Mouse (Mus musculus): ENCODE results near the gene Mog.

The Mog gene

DNA sequence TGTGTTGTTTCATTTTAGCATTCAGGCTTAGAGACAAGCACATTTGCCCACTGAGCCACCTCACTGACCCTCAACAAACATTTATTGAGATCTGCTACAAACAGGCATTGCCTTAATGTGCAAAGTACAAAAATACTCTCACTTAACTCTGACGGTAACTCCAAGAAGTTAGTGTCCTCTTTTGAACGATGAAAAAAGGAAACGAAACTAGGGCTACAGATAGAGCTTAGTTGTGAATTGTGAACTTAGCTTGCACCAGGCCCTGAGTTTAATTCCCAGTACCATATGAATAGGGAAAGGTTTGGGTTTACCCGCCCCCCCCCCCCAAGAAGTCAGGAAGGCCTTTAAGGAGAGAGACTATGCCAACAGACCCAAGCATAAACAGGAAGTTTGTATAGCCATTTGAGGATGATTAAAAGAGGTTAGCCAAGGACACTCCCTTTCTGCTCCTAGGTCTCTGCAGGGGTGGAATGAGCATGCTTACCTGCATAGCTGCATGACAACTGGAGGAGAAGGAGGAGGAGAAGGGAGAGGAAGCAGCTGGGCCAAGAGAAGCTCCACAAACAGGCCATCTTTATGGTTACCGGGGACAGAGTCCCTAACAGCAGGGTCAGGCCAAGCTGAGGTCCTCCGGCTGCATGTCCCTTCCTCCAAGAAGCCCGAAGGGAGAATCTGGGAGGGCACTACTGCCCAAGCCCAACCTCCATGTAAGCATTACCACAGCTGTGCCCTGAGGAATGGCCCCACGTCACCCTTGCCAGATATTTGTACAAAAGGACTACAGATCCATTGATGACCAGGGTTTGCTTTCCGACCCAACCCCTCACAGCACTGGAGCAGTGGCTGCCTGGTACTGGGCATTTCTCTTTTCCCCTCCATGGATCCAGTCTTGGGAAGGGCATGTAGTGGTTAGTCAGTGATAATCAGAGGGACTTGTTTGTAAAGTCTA lies at the start of gene Mog:
Gene Mog (minus strand): TSS at position 771 of the 949 bp plus-strand sequence.
- no peak for DNase-seq (ENCODE audit: extremely low read depth, low read depth, low spot score)

DNA sequence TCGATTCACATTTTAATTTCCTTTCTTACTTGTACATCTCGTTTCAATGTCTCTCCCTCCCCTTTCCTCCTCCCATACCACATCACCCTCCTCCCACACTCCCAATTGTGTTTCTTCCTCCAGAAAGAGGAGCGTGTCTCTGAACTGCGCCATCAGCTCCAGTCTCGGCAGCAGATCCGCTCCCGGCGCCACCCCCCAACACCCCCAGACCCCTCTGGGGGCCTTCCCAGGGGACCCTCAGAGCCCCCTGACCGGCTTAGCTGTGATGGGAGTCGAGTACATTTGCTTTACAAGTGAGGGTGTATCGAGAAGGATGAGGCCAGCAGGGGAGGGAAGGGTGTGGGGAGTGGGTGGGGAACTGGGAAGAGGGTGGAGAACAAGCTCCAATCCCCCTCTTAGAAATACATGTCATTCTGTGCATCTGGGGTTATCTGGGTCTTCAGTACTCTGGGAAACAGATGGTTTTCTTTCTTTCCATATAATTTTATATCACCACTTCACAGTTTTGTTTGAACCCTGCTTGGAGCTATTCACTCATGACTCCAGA lies 49.6 kb upstream of the Mog start:
- no peak for DNase-seq (ENCODE audit: extremely low read depth, low read depth, low spot score)

DNA sequence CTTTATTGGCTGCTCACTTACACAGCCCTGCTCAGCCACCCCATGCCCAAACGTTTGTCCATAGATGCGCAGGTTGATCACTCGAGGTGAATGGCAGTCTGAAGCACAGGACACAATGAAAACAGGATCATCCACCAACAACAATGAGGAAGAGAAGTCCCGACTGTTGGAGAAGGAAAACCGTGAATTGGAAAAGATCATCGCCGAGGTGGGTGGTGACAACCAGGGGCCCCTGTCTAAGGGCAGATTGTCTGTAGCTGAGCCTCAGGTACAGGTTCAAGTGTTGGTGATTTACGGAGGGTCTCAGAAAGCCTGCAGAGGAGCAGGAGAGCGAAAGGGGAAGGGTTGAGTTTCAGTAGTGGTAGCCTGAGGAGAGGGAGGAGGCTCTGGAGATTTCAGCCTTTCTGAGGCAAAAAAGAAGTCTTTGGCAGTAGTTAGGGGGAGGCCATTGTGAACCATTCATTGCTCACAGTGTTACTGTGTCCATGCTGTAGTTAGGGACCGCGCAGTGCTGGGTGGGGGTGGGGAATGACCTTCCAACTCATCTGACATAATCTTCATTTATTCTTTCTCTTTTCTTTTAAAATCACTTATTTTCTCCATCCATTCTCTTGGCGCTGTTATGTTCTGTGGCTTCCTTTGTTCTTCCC lies 49.0 kb upstream of the Mog start:
- DNase-seq (ENCODE audit: extremely low read depth, low read depth, low spot score), result no peak

DNA sequence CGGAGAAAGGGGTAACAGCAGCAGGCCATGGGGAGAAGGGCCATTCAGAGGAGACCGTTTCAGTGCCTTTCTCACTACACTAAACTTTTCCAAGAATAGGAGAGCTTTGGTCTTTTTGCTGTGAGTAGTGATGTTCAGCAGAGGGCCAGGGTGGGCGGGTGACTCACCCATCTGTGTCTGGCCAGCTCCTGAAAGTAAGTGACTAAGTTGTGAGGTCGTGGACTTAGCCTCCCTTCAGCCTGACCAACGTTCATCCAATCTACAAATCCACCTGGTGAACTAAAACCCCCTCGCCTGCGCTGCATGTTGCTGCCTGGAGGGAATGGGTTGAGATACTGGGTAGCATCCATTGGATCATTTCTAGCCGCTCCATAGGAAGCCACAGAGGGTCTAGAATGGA lies 46.9 kb upstream of the Mog start:
- no peak for DNase-seq (ENCODE audit: extremely low read depth, low read depth, low spot score)

DNA sequence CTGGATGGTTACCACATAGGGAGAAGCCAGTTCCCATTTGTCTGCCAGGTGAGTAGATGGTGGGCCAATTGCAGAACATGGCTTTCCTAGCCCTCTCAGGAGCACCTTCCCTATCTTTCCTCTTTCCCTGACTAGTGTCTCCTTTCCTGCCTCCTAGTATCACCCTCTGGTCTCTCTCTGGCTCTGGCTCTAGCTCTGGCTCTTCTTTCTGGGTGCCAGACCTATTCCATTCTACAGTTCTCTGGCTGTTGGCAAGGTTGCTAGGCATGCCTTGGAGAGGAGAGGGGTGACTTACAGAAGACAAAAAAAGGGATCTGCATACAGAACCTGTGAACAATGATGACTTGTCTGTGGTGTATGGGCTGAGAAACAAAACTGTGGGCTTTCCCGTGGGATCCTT lies 44.7 kb upstream of the Mog start:
- no peak for DNase-seq (ENCODE audit: extremely low read depth, low read depth, low spot score)

DNA sequence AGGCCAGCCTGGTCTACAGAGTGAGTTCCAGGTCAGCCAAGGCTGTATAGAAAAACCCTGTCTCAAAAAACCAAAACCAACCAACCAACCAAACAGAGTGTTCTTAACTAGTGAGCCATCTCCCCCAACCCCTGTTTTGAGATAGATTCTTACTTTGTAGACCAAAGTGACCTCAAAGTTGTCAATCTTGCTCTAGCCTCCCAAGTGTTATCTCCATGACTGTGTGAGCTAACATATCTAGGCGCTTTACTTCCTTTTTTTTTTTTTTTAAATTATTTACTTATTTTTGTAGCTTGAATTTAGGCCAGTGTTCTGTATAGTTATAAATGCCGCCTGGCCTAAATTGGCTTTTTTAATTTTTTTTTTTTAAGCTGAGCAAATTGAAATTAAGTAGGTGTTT lies 42.8 kb upstream of the Mog start:
- DNase-seq (ENCODE audit: extremely low read depth, low read depth, low spot score), result no peak

DNA sequence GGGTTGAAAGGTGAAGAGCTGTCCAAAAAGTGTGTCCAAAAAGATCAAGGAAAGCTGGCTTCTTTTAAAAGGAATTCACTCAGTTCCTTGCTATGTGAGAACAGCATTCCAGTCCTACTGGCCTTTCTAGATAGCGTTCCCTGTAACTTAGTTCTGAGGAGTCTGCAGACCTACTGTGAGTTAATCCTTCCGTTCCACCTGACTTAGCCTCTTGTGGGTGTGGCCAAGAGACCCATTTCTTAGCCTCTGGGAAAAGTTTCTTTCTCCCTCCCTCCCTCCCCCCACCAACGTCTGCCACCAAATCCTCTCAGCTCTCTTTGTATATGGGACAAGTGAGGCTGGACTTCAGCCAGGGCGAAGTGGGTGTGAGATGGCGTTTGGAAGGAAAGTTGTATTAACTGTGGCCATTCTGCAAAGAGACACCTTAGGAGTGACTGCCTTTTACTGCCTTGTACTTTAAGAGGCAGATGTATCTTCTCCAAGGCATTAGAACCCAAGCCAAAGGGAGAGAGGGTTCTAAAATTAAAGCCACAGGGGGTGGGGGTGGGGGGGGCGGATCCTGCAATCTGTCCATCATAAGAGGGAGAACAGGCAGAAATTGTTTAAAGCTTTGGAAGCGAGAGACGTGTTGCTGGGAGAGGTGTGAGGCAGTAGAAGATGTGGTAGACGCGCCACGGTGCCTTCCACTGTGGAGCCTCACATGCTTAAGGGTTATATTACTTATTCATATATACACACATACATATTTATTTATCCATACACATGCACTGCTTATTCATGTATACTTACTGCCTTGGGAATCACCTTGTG lies 40.7 kb upstream of the Mog start:
- DNase-seq (ENCODE audit: extremely low read depth, low read depth, low spot score), result no peak

DNA sequence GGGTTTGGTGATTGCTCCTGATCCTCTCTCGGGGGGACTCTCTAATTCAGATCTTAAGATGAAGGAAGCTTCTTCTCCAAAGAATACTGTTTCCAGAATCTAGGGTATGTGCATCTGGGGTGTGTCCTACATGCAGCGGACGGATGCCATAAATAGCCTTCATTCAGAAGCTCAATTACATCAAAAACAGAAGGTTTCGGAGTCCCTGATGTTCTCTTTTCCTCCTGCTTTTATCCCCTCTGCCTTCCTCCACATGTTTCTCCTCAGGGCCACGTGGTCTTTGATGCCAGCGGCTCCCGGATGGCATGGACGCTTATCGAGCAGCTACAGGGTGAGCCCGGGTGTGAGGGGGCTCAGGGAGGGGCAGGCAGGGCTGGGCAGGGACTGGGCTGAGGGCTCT lies 39.9 kb upstream of the Mog start:
- no peak for DNase-seq (ENCODE audit: extremely low read depth, low read depth, low spot score)

DNA sequence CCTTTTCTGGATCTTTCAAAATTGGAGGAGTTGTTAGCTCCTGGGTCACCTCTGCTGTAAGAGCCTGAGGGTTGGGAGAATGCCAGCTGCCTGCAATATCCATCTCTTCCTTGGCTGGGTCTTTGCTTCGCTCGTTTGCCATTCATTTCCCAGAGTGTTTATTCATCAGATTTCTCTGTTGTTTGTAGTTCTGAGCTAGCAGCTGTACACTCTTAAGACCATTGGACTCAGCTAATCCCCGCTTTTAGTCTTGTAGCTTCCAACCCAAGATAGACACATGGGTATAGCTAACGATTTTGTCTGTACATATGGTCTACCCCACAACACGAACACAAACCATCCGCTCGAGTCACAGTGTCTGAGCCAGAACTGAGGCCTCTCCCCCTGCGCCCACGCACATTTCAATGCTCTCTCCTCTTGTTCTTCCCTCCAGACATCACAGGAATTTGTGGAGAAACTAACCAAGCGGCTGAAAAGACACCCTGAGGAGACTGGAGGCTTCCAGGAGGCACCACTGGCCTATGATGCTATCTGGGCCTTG lies 39.0 kb upstream of the Mog start:
- no peak for DNase-seq (ENCODE audit: extremely low read depth, low read depth, low spot score)

DNA sequence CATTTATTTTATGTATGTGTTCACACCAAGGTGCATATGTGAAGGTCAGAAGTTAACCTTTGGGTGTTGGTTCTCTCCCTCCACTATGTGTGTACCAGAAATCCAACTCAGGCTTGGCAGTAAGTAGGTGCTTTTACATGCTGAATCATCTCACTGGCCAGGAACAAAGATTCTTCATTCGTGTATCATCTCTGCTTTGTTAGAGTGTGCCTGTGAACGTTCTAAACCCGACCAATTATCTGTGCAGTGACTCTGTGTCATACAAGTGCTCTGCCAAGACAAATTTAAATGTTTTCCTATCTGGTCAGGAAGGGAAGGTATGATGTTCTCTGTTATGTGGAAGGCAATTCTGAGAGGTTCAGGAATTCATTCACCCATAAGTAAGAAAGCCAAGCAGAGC lies 38.2 kb upstream of the Mog start:
- no peak for DNase-seq (ENCODE audit: extremely low read depth, low read depth, low spot score)

DNA sequence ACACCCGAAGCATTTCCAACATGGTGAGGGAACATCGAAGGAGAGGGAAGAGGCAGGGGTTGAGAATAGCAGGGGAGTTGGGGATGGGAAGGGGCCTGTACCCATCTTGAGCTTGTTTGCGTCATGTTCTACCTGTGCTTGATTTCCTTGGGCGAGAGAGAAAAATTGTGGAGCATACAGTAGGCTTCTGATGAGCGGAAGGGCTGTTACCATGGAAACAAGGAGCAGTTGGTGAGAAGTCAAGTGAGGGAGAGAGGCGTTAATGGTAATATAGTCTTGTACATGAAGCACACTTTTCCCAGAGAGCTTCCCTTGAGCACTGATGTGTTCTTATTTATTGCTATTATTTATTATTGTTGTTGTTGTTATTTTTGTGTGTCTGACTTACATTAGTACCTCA lies 33.8 kb upstream of the Mog start:
- no peak for DNase-seq (ENCODE audit: extremely low read depth, low read depth, low spot score)

DNA sequence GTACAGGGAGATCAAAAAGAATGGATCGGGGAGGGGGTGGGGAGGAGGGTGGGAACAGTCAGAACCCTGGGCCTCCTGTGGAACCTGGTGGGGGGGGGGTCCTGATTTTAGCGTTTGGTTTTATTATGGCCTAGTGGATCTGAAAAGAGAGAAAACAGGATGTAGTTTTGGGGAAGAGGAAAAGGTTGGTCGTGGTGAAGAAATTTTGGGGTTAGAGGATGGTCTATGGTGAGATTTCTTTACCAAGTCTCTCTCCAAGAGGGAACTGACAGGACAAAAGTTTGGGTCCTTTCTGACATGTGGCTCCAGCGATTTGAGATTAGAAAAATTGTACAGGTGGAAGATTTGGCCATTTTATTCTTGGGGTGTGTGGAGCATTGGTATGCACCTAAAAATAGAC lies 28.5 kb upstream of the Mog start:
- DNase-seq (ENCODE audit: extremely low read depth, low read depth, low spot score), result no peak

DNA sequence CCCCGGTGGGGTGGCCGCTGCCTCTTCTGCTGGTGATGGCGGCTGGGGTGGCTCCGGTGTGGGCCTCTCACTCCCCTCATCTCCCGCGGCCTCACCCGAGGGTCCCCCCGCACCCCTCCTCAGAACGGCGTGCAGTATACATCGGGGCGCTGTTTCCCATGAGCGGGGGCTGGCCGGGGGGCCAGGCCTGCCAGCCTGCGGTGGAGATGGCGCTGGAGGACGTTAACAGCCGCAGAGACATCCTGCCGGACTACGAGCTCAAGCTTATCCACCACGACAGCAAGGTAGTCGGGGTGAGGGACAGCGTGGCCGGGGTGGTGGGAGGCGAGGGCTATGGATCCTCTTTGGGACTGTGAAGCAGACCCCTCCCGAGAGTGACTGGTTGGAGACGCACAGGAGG lies 27.7 kb upstream of the Mog start:
- no peak for DNase-seq (ENCODE audit: extremely low read depth, low read depth, low spot score)

DNA sequence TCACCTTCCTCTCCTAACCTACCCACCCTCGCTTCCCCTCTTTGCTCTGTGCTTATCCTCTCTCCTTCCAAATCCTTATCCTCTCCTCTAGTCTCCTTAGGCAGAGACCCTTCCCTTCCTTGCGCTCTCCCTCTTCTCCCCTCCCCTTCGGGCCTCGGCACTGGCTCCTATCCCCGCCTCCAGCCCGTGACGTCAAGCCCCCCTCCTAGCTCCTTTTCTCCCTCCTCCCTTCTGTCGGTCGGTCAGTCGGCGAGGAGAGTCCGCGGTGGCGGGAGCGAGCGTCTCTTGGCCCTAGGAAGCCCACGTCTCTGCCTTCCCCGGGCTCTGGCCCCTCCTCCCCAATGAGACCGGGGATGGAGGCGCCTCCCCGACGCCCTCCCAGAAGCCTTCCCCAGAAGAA lies 27.2 kb upstream of the Mog start:
- DNase-seq (ENCODE audit: extremely low read depth, low read depth, low spot score), result no peak

DNA sequence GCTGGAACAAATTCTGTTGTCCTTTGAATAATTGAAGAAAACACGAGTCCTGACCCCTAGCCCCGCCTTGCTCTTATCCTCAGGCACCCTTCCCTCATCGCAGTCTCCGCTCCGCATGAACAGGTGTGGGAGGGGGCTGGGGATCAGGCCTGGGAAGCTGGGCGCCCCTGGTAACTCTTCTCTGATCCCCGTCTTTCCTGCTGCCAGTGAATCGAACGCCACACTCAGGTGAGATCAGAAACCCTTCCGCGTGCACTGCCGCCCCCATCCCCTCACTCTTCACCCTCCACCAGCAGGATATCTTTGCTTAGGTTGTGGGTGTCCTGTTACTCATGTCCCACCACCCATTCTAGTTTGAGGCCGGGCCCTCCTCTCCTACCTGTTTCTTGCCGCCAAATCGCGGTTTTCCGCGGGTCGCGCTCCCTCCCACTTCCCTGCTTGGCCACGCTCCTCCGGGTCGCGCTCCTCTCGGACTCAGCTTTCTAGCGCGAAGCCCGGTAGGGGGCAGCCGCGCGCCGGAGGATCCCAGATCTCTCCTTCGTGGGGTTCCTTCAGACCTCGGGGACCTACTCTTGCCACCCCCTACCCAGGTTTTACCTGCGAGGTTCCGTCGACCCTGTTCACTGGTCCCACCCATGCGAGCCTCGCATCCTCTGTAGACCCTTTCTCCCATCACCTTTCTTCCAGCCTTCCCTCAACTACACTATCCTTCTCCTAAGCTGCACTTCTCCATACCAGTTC lies 26.5 kb upstream of the Mog start:
- DNase-seq (ENCODE audit: extremely low read depth, low read depth, low spot score), result no peak

DNA sequence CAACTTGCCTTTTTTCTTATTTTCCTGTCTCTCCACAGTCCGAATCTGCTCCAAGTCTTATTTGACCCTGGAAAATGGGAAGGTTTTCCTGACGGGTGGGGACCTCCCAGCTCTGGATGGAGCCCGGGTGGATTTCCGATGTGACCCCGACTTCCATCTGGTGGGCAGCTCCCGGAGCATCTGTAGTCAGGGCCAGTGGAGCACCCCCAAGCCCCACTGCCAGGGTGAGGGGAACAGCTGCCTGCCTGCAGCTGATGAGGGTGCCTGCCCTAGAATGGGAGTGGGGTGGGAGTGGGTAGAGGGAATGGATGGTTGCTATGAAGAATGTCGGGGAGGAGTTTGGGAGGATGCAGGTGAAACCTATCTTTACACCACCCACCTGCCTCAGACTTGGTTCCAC lies 25.2 kb upstream of the Mog start:
- DNase-seq (ENCODE audit: extremely low read depth, low read depth, low spot score), result no peak

DNA sequence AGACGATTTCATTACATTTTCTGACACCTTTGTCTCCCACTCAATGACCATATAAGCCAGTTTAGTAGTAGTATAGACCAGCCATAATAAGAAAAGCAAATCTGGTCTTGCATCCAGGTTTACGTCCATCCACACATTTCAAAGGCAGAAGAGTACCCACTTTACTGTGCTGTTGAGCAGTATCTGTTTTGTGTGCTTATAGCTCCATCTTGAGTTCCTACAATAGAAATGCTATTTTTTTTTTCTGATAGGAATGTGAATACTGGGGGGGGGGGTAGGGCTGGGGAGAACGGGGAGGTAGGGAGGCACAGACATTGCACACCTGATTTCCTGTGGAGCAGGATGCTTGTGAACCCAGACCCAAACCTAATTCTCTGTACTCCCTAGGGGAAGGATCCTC lies 24.8 kb upstream of the Mog start:
- no peak for DNase-seq (ENCODE audit: extremely low read depth, low read depth, low spot score)

DNA sequence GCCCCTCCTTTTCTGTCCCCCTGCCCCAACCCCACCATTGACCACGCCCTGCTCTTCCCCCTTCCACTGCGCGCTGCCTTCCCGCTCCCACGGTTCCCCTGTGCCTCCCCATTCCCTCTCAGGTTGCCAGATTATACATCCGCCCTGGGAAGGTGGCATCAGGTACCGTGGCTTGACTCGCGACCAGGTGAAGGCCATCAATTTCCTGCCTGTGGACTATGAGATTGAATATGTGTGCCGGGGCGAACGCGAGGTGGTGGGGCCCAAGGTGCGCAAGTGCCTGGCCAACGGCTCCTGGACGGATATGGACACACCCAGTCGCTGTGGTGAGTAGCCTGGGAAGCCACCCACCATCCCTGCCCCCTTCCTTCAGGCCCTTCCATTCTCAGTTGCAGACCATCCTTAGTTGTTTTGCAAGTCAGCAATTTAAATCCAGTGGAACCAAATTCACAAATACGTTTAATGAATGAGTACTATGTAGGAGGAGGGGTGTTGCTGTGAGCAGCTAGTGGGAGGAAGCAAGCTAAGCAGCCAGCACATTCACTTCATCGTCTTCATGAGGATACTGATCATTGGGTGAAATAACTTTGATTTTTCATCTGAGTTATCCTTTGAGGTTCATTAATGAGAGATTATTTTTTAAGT lies 24.3 kb upstream of the Mog start:
- DNase-seq (ENCODE audit: extremely low read depth, low read depth, low spot score), result no peak

DNA sequence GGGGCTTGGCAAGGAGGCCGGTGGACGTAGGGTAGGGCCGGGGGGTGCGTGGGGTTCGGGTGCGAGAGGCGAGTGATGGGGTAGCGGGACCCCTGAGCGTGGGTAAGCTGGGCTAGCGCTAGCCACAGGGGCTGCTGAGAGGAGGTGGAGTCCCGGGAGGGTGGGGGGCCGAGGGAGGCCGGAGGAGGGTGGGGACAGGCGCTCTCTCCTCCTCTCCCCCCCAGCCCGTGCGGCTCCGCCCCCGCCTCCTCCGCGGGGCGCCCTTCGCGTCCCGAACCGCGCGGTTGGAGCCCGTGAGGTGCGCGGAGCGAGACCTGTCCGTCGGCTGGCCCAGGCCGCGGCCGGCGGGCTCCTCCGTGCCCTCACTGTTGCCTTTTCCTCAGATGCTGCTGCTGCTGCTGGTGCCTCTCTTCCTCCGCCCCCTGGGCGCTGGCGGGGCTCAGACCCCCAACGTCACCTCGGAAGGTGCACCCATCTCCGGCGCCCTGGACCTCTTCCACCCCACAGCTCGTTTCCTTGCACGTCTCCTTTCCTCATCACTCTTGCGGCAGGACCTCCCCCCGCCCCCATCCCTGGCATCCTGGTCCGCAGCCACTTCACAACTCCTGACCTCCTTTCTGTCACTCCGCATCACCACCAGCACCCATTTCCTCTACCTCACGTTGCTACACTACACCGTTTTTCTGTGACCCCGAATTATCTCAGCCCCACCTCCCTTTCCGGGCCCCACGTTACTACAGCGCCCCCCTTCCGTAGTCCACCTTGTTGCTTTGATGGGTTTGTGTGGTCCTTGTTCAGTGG lies 23.3 kb upstream of the Mog start:
- no peak for DNase-seq (ENCODE audit: extremely low read depth, low read depth, low spot score)
